Mouse (Mus musculus): ENCODE measurements around the gene Cirbp.

- no peak for TF ChIP-seq CTCF (IDR thresholded peaks at IDR 0.05; ENCODE audit: borderline replicate concordance, insufficient read depth, low read length)
- TF ChIP-seq POLR2A (IDR thresholded peaks at IDR 0.05; ENCODE audit: low read depth, low read length), result no peak
Measured at GRCm38 (mm10) chr10:80147146-80147718, 18.6 kb upstream of the Cirbp start.
